Mouse (Mus musculus): ENCODE results near the gene Btg4.

Btg4 gene

GRCm38 (mm10) chr9:51165312-51166180, 104.8 kb downstream of the Btg4 start, which contains the start of gene Gm32742:
Gm32742 (minus strand) TSS chr9:51165517.
- no peak for DNase-seq (ENCODE audit: low read depth, low spot score)

GRCm38 (mm10) chr9:51167954-51168353, 107.3 kb downstream of the Btg4 start:
- no peak for DNase-seq (ENCODE audit: low read depth, low spot score)

DNA sequence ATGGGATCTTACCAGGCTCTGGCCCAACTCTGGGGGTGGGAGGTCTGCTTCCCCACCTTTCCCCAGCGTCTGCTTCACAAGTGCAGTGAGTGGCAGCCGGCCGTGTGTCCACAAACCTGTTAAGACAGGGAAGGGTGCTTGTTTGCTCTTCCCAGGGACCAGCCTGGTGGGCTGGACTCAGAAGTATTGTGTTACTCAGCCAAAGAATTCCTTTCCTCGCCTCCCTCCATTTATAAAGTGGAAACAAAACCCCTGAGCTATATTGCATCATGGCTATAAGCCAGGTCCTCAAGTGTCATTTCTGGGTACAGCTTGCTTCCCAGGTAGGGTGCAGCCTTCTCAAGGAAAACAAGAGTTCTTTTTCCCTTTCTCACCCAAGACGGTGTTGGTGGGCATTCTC, 108.0 kb downstream of the Btg4 start:
- no peak for DNase-seq (ENCODE audit: low read depth, low spot score)

DNA sequence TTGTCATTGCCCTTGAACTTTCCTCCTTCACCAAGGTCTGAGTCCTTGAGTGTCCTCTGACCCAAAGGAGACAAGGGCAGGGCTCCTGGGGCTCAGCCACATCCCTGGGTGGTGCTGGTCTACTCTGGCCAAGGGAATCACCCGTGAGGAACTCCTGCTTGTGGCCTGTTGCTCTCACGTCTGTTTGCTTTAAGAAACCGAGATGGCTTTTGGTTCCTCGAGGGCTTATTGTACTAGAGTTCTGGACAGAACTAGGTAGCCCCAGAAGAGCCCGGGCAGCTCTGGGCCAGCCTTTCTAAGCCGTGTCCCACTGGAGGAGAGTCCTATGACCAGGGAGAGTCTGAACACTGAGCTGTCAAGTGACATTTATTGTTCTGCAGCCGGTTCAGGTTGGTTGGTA, 108.4 kb downstream of the Btg4 start:
- no peak for DNase-seq (ENCODE audit: low read depth, low spot score)
